Mouse (Mus musculus) spleen, adult 2 months (tissue): ENCODE measurements around the gene Trhr2.

Experiments
- CTCF ChIP-seq: fragments of 200-500 bp; IDR thresholded peaks from 2 replicates; pipeline ENCODE4 v1.5.1; 2011; ENCODE audit warnings: mild to moderate bottlenecking, inconsistent platforms; ENCODE audit not compliant: insufficient read depth, insufficient read length, insufficient replicate concordance; ENCODE audit errors: extremely low read depth
- POLR2A ChIP-seq: fragments of 200-500 bp; IDR thresholded peaks from 2 replicates; pipeline ENCODE4 v1.6.1; 2011; ENCODE audit warnings: low read depth, low read length, inconsistent platforms

DNA sequence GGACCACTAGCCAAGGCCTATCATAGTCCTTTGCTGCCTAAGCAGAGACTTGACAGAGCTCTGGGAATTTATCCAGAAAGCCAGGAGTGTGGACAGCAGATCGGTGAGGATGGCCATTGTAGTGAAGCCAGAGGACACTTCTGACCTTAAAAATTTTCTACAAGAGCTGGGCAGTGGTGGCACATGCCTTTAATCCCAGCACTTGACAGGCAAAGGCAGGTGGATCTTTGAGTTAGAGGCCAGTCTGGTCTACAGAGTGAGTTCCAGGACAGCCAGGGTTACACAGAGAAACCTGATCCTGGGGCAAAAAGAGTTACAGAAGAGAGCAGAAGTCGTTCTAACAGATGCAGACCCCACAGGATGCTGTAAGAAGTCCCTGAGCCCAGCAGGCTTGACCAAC lies 44.1 kb downstream of the Trhr2 start:
- no peak for TF ChIP-seq POLR2A
- no peak for TF ChIP-seq CTCF
